Mouse (Mus musculus): ENCODE results near the gene Fyn.

DNA sequence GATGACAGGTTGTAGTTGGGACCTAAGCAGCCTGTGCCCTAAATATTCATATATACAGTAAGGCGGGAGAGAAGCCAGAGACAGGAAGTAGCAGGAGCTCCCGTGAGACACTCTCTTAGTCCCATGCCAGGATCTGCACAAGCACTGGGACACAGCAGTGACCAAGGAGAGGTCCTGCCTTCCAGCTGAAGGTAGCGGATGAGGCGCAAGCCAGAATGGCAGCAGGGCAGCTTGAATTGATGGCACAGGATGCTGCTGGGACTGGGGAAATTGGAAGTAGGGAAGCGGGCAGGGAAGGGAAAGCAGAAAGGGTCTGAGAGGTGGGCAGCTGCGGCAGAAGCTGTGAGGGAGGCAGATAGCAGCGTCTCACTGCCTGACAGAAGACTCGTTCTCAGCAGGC is 81.7 kb downstream of the Fyn start:
- TF ChIP-seq CTCF (IDR thresholded peaks at IDR 0.05; ENCODE audit: low read depth, low read length) (no peak), POLR2A (IDR thresholded peaks at IDR 0.05; ENCODE audit: extremely low read depth, insufficient read depth, low read length) (no peak)
